Mouse (Mus musculus) CH12.LX (cell line): ENCODE measurements at regions not wholly inside any gene's neighbourhood (a gene's known extent, or its start where the extent isn't known, plus 50 kb on each side); places are given as distances from the start of the nearest gene placed in this dataset.

Experiments used
- CHD1 ChIP-seq: IDR thresholded peaks from 2 replicates; pipeline ENCODE4 v1.6.1; 2012; ENCODE audit warnings: low read depth, low read length, improper control_type of control experiment, inconsistent platforms
- HCFC1 ChIP-seq: IDR thresholded peaks from 2 replicates; pipeline ENCODE4 v1.6.1; 2012; ENCODE audit warnings: low read depth, mild to moderate bottlenecking, inconsistent platforms, low read length, improper control_type of control experiment
- MXI1 ChIP-seq: IDR thresholded peaks from 2 replicates; pipeline ENCODE4 v1.6.1; 2011; ENCODE audit warnings: mild to moderate bottlenecking, low read depth, low read length, improper control_type of control experiment
- POLR2A ChIP-seq: IDR thresholded peaks from 2 replicates; pipeline ENCODE4 v1.6.1; 2011; ENCODE audit warnings: low read depth, mild to moderate bottlenecking, improper control_type of control experiment, low read length
- RAD21 ChIP-seq: IDR thresholded peaks from 2 replicates; pipeline ENCODE4 v1.6.1; 2011; ENCODE audit warnings: low read depth, mild to moderate bottlenecking, low read length, improper control_type of control experiment, moderate library complexity
- ZC3H11A ChIP-seq: IDR thresholded peaks from 2 replicates; pipeline ENCODE4 v1.6.1; 2012; ENCODE audit warnings: low read depth, mild to moderate bottlenecking, inconsistent platforms, low read length, improper control_type of control experiment

GRCm38 (mm10) chr13:44210123-44210522 lies 425.5 kb downstream of the Cd83 start:
- no peak for TF ChIP-seq POLR2A
- no peak for TF ChIP-seq MXI1
- no peak for TF ChIP-seq RAD21
- TF ChIP-seq CHD1 = no peak
- TF ChIP-seq HCFC1 = no peak
- no peak for TF ChIP-seq ZC3H11A
